In genomic region chr16:35591756-35592155, GRCm38 (mm10) we compare ENCODE assay signal across 10 mouse cellular contexts. TPM values are rescaled to one million over a fixed set of nuclear protein-coding genes. Genes with fewer than 3 reads are reported as not detected.
DNase-seq lines count a peak whose midpoint lies in the region; ATAC-seq lines count a peak whose summit lies in the region.
"Had no signal": no experiment of that assay in that cellular context is flagged by ENCODE, and none has a peak within 500 bp of the region (broad histone marks: within the 10 kb centered on the region; RNA-seq: fewer than 3 reads in every experiment).

No protein-coding gene starts in this region.

- peaks cover 76% of the 10 kb centered on the region for H3K4me1 ChIP-seq in forebrain, embryonic 14.5 days (ENCODE audit: control insufficient read depth, insufficient read depth, low read length)
- peaks cover 30% of the 10 kb centered on the region for H3K4me1 ChIP-seq in limb, embryonic 11.5 days (ENCODE audit: control insufficient read depth, insufficient read depth, low read length)
- peaks cover 63% of the 10 kb centered on the region for H3K4me1 ChIP-seq in neural tube, embryonic 15.5 days

- DNase-seq in left cerebral cortex, postnatal 10 days (ENCODE audit: extremely low spot score in 1 of 2, low spot score in 2 of 2): peak; percentile 53 to 57
- no peak for DNase-seq in left cerebral cortex, adult 8-10 months (ENCODE audit: low spot score in 2 of 2)
- DNase-seq in forebrain, embryonic 14.5 days (ENCODE audit: low spot score): peak; percentile 87
- DNase-seq in limb, embryonic 11.5 days (ENCODE audit: low spot score): no peak
- DNase-seq in kidney, adult 18-20 months: no peak
- no peak for DNase-seq in heart, adult 18-20 months
- DNase-seq in spleen, postnatal 14 days (ENCODE audit: low spot score in 2 of 2): no peak
- DNase-seq: heart, postnatal 10 days had no signal

- WGBS in forebrain, embryonic 14.5 days: 5% methylated on average over 11 of the region's 11 CpGs
- WGBS in limb, embryonic 11.5 days: 22% methylated on average over 11 of the region's 11 CpGs
- 21% methylated on average over 11 of the region's 11 CpGs for WGBS in neural tube, embryonic 15.5 days

- H3K4me2 ChIP-seq in forebrain, embryonic 14.5 days (ENCODE audit: low read length): peak overlapping the region; percentile 23
- 0 out of 2 replicates have a peak overlapping the region, but pooled peaks have one; percentile 3 for H3K4me2 ChIP-seq in limb, embryonic 11.5 days (ENCODE audit: low read depth, severe bottlenecking)
- H3K4me2 ChIP-seq in neural tube, embryonic 15.5 days: peak overlapping the region; percentile 5; the same call in 1 of the 2 replicates

- H3K9ac ChIP-seq in forebrain, embryonic 14.5 days (ENCODE audit: low read length): peak overlapping the region; percentile 21; the same call in 1 of the 2 replicates
- H3K9ac ChIP-seq in limb, embryonic 11.5 days (ENCODE audit: low read length): no peak overlapping the region
- no peak overlapping the region for H3K9ac ChIP-seq in neural tube, embryonic 15.5 days (replicated peaks)

- no peaks in the 10 kb centered on the region for H3K27me3 ChIP-seq in forebrain, embryonic 14.5 days (replicated peaks; ENCODE audit: control insufficient read depth, insufficient read depth, low read length)
- no peaks in the 10 kb centered on the region for H3K27me3 ChIP-seq in limb, embryonic 11.5 days (ENCODE audit: control insufficient read depth, insufficient read depth, low read length)
- H3K27me3 ChIP-seq in neural tube, embryonic 15.5 days (replicated peaks): no peaks in the 10 kb centered on the region

- 0 out of 2 replicates have a peak, but pooled peaks cover 2% of the 10 kb centered on the region for H3K36me3 ChIP-seq in forebrain, embryonic 14.5 days (ENCODE audit: control insufficient read depth, insufficient read depth, low read length)
- H3K36me3 ChIP-seq in limb, embryonic 11.5 days (ENCODE audit: control insufficient read depth, insufficient read depth, low read length): no peaks in the 10 kb centered on the region
- H3K36me3 ChIP-seq in neural tube, embryonic 15.5 days: no peaks in the 10 kb centered on the region

- peak overlapping the region; percentile 92 for H3K27ac ChIP-seq in forebrain, embryonic 14.5 days (ENCODE audit: low read depth, low read length)
- H3K27ac ChIP-seq in limb, embryonic 11.5 days (replicated peaks; ENCODE audit: low read depth, low read length): 0 out of 2 replicates have a peak overlapping the region, but pooled peaks have one; percentile 36
- H3K27ac ChIP-seq in neural tube, embryonic 15.5 days (replicated peaks): peak overlapping the region; percentile 63

- intact Hi-C loops in left cerebral cortex, postnatal 10 days (cut with DNase I): loop anchor here (5.0 kb wide), 1 partner anchor 49 kb away; the partner anchor contains the start of gene Sema5b

- no peaks in the 10 kb centered on the region for H3K9me3 ChIP-seq in forebrain, embryonic 14.5 days (replicated peaks; ENCODE audit: control insufficient read depth, low read length)
- H3K9me3 ChIP-seq in limb, embryonic 11.5 days (ENCODE audit: control insufficient read depth, low read length): no peaks in the 10 kb centered on the region
- no peaks in the 10 kb centered on the region for H3K9me3 ChIP-seq in neural tube, embryonic 15.5 days (replicated peaks)

- peak; percentile 46 for ATAC-seq in forebrain, embryonic 14.5 days
- no peak for ATAC-seq in limb, embryonic 11.5 days (ENCODE audit: insufficient number of reproducible peaks, low FRiP score, low TSS enrichment, low read depth)
- peak; percentile 53 for ATAC-seq in neural tube, embryonic 15.5 days (ENCODE audit: low FRiP score)

- no peak overlapping the region for H3K4me3 ChIP-seq in forebrain, embryonic 14.5 days (ENCODE audit: low read depth, low read length)
- no peak overlapping the region for H3K4me3 ChIP-seq in limb, embryonic 11.5 days (ENCODE audit: low read depth, low read length)
- no peak overlapping the region for H3K4me3 ChIP-seq in neural tube, embryonic 15.5 days (replicated peaks)

RNA-seq across cellular contexts. Expression of gene Sema5b, which starts 50.8 kb away (rescaled TPM):
- 10 to 100 TPM; 27.4 to 29.5 TPM for total RNA-seq in left cerebral cortex, postnatal 10 days (2021)
- 10 to 100 TPM; 15.2 to 20.7 (median 16.1) TPM for total RNA-seq in left cerebral cortex, adult 8-10 months (2022)
- 10.5 and 13.7 TPM in 2 replicates for polyA plus RNA-seq in forebrain, embryonic 14.5 days (2014; fragmentation: Nextera tagmentation; extraction: Ambion mirVana)
- 2.2 and 2.6 TPM in 2 replicates for polyA plus RNA-seq in limb, embryonic 11.5 days (2014; fragmentation: Nextera tagmentation; extraction: Ambion mirVana)
- polyA plus RNA-seq in neural tube, embryonic 15.5 days (2015; fragmentation: Nextera tagmentation; extraction: Ambion mirVana): 16.9 and 17.2 TPM in 2 replicates
- total RNA-seq in heart, adult 18-20 months (2021): 1 to 10 TPM; 3.2 to 3.8 TPM
- total RNA-seq: monocyte, adult 5-6 weeks had no signal

Comparison
In these comparisons a context has a peak if more than half of its experiments do, and no peak if none do; other contexts are left out.
1. DNase-seq: peak in left cerebral cortex, postnatal 10 days (2 of 2) and forebrain, embryonic 14.5 days (single experiment); none in left cerebral cortex, adult 8-10 months (0 of 2), limb, embryonic 11.5 days (single experiment), kidney, adult 18-20 months (single experiment), heart, adult 18-20 months (0 of 2) and spleen, postnatal 14 days (0 of 2).
2. H3K27ac ChIP-seq: peak in every context shown above with its lines; median percentile 92 in forebrain, embryonic 14.5 days; 63 in neural tube, embryonic 15.5 days; 36 in limb, embryonic 11.5 days.
3. Peak in every context shown above with its lines, with median percentiles within 50 percentile points of each other: H3K4me2 ChIP-seq.